Mouse (Mus musculus) megakaryocyte, embryonic 14.5 days (primary cell): ENCODE measurements around the gene Gng7.

Experiments
- FLI1 ChIP-seq: IDR thresholded peaks from 2 replicates; pipeline ENCODE4 v1.6.1; 2012; ENCODE audit warnings: low read length, inconsistent platforms, mixed read lengths
- GATA1 ChIP-seq: IDR thresholded peaks from 3 replicates; pipeline ENCODE4 v1.6.1; 2012; ENCODE audit warnings: mixed read lengths, low read length, inconsistent platforms, borderline replicate concordance

DNA sequence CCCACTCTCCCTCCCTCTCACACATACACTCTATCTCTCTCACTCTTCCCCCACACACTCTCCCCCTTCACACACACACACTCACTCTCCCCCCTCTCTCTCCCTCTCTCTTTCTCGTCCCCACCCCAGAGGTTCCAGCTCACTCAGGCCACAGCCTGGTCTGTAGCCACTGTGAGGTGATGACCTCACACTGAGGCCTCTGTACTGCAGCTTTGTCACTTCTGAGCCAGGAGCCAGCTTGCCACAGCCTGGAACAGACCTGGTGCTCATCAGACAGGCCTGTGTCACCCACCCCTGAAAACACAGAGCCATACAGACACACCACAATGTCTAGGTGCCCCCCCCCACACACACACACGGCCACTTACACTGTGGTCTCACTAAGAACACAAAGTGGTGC is 5.5 kb upstream of the Gng7 start:
- TF ChIP-seq GATA1: no peak
- no peak for TF ChIP-seq FLI1
